Mouse (Mus musculus) A20 (cell line): ENCODE data around the gene Kif2a.

ENCODE experiments used
- DNase-seq: peaks from one replicate; pipeline ENCODE4 v3.0.0-alpha.2; 2011; ENCODE audit warnings: low read depth, low spot score

Gene Kif2a

GRCm38 (mm10) chr13:107021461-107022265 is at the start of gene Kif2a:
Gene Kif2a (minus strand): TSS chr13:107022126.
- DNase-seq = peak; percentile 71

- DNase-seq = no peak
These were observed 47.1 kb upstream of the Kif2a start for GRCm38 (mm10) chr13:107069061-107069460.

GRCm38 (mm10) chr13:107065098-107065855 is 43.4 kb upstream of the Kif2a start:
- no peak for DNase-seq

- DNase-seq = no peak
These were observed 42.3 kb upstream of the Kif2a start for GRCm38 (mm10) chr13:107064263-107064662.

GRCm38 (mm10) chr13:107063115-107063807 is 41.3 kb upstream of the Kif2a start:
- DNase-seq = no peak

- DNase-seq = no peak
These were observed 38.2 kb upstream of the Kif2a start for GRCm38 (mm10) chr13:107060098-107060497.

- DNase-seq = no peak
These were observed 37.5 kb upstream of the Kif2a start for GRCm38 (mm10) chr13:107059460-107059859.

- peak; percentile 75 for DNase-seq
These were observed 34.4 kb upstream of the Kif2a start for GRCm38 (mm10) chr13:107056318-107056717.

- DNase-seq = no peak
These were observed 32.6 kb upstream of the Kif2a start for GRCm38 (mm10) chr13:107054496-107054895.

- DNase-seq = no peak
These were observed 29.4 kb upstream of the Kif2a start for GRCm38 (mm10) chr13:107051342-107051741.

- no peak for DNase-seq
These were observed 22.3 kb upstream of the Kif2a start for GRCm38 (mm10) chr13:107044229-107044628.

GRCm38 (mm10) chr13:107042551-107042950 is 20.6 kb upstream of the Kif2a start:
- DNase-seq = no peak

GRCm38 (mm10) chr13:107039493-107039892 is 17.6 kb upstream of the Kif2a start:
- DNase-seq = no peak

- DNase-seq = no peak
These were observed 16.4 kb upstream of the Kif2a start for GRCm38 (mm10) chr13:107038346-107038745.

- no peak for DNase-seq
These were observed 13.7 kb upstream of the Kif2a start for GRCm38 (mm10) chr13:107035511-107036113.

GRCm38 (mm10) chr13:107035078-107035477 is 13.2 kb upstream of the Kif2a start:
- no peak for DNase-seq

- DNase-seq = peak; percentile 83
These were observed 12.3 kb upstream of the Kif2a start for GRCm38 (mm10) chr13:107034028-107034920.

GRCm38 (mm10) chr13:107031228-107031627 is 9.3 kb upstream of the Kif2a start:
- no peak for DNase-seq

GRCm38 (mm10) chr13:107027218-107027617 is 5.3 kb upstream of the Kif2a start:
- no peak for DNase-seq

GRCm38 (mm10) chr13:107025663-107026062 is 3.7 kb upstream of the Kif2a start:
- DNase-seq = no peak
